Mouse (Mus musculus): ENCODE data around the gene F8. TPM values are rescaled to one million over a fixed set of nuclear protein-coding genes. Genes with fewer than 3 reads are reported as not detected.

The F8 gene
- total and polyA plus RNA-seq, 2 experiments from 2014 or later = 0.31 to 1.7 TPM

DNA sequence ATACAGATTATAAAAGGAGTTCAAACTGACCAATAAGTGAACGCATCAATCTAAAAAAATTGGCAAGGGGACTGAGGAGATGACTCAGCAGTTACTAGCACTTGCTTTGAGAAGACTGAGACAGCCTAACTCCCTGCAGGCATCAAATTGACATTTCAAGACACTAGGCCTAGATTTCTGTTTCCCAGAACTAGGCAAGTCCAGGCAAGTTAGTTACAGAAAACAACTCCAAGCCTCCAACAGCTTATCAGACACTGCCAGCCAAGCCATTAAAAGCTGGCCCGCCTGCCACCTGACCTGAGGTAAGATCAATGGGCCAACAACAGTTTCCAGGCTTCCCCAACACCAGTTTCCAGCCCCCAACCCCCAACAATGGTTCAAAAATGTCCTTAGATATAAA is 244.7 kb downstream of the F8 start:
- Histone ChIP-seq H3K4me2 (ENCODE audit: low read depth, low read length) (no peak overlapping the region), H3K9ac (replicated peaks; ENCODE audit: low read depth, low read length) (no peak overlapping the region), H3K4me3 (ENCODE audit: low read depth, low read length) (no peak overlapping the region), H3K27me3 (ENCODE audit: control insufficient read depth, insufficient read depth, low read length) (no peaks in the 10 kb centered on the region), H3K9me3 (replicated peaks; ENCODE audit: control insufficient read depth, low read length) (no peaks in the 10 kb centered on the region), H3K4me1 (ENCODE audit: control insufficient read depth, insufficient read depth) (no peaks in the 10 kb centered on the region), H3K36me3 (replicated peaks; ENCODE audit: control insufficient read depth, insufficient read depth, low read length) (no peaks in the 10 kb centered on the region), H3K27ac (ENCODE audit: low read depth) (no peak overlapping the region)
- WGBS = 77% methylated on average over 2 of the region's 2 CpGs
- DNase-seq (ENCODE audit: low spot score) (no peak), ATAC-seq (ENCODE audit: insufficient read depth, low read depth) (no peak)
- TF ChIP-seq CTCF (IDR thresholded peaks at IDR 0.05; ENCODE audit: low read depth) = no peak

DNA sequence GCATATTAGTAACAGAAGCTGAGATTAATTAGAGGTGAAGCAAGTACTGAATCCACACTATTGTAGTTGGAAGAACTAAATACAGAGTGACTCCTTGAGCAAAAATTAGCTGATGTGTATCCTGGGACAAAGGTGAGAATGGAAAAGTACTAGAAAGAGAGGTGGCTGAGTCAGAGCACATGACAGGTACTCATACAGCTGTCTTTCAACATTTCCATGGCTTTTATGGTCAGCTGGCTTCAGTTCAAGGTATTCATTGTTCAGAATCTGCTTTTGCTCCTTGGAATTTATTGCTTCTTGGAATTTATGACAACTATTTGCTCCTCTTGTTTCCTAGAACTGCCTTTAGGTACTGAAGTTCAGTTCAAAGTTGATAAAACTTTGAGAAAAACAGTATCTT is 245.5 kb downstream of the F8 start:
- no peak overlapping the region for H3K27ac ChIP-seq (ENCODE audit: low read depth)
- no peaks in the 10 kb centered on the region for H3K36me3 ChIP-seq (replicated peaks; ENCODE audit: control insufficient read depth, insufficient read depth, low read length)
- no peaks in the 10 kb centered on the region for H3K9me3 ChIP-seq (replicated peaks; ENCODE audit: control insufficient read depth, low read length)
- no peaks in the 10 kb centered on the region for H3K27me3 ChIP-seq (ENCODE audit: control insufficient read depth, insufficient read depth, low read length)
- no peaks in the 10 kb centered on the region for H3K4me1 ChIP-seq (ENCODE audit: control insufficient read depth, insufficient read depth)
- H3K4me3 ChIP-seq (ENCODE audit: low read depth, low read length) = no peak overlapping the region
- no peak for TF ChIP-seq CTCF (IDR thresholded peaks at IDR 0.05; ENCODE audit: low read depth)
- no peak for TF ChIP-seq EP300 (IDR thresholded peaks at IDR 0.05; ENCODE audit: low read depth)
- DNase-seq (ENCODE audit: low spot score) (no peak), ATAC-seq (ENCODE audit: insufficient read depth, low read depth) (no peak)
- H3K9ac ChIP-seq (replicated peaks; ENCODE audit: low read depth, low read length) = no peak overlapping the region
- H3K4me2 ChIP-seq (ENCODE audit: low read depth, low read length) = no peak overlapping the region

DNA sequence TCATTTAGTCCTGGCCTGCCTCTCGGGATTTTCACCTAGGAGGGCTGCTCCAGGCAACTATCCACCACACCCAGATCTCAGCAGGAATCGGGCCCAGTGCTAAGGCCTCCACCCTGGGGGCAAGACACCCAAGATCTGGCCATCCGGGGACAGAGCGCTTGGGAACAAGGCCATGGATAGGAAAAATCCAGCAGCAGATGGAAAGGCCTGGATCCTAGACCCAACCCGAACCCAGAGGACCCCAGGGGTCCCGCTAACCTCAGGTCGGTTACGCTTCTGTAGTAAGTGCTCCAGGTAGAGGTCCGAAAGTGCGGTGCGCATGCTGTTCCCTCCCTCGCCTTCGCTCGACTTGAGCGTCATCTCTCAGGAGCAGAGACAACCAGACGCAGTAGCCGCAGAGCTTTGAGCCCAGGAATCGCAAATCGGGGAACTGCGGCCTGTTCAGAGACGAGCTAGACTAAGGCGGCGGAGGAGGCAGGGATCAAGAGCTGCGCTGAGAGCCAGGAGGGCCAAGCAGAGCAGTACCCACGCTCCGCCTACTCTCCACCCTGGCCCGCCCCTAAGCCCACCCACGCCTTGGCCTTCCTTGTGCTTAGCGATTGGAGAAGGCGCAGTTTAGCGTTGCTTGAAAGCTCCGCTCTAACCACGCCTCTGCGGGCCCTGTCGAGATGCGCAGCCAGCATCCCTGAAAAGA is 251.8 kb downstream of the F8 start, which contains the start of gene Mpp1:
Gene Mpp1, minus strand, starts transcription at position 550 of the 694 bp plus-strand sequence.
- Histone ChIP-seq H3K27ac (ENCODE audit: low read depth) (peak within 1 kb of the TSS; percentile 55), H3K4me3 (ENCODE audit: low read depth, low read length) (peak within 1 kb of the TSS; percentile 65), H3K9ac (replicated peaks; ENCODE audit: low read depth, low read length) (peak within 1 kb of the TSS; percentile 67), H3K36me3 (replicated peaks; ENCODE audit: control insufficient read depth, insufficient read depth, low read length) (0 out of 2 replicates have a peak, but pooled peaks cover under 1% of the 10 kb centered on the region), H3K4me1 (ENCODE audit: control insufficient read depth, insufficient read depth) (no peaks in the 10 kb centered on the region), H3K4me2 (ENCODE audit: low read depth, low read length) (peak within 1 kb of the TSS; percentile 68), H3K9me3 (replicated peaks; ENCODE audit: control insufficient read depth, low read length) (no peaks in the 10 kb centered on the region), H3K27me3 (ENCODE audit: control insufficient read depth, insufficient read depth, low read length) (no peaks in the 10 kb centered on the region)
- TF ChIP-seq EP300 (IDR thresholded peaks at IDR 0.05; ENCODE audit: low read depth) (no peak), CTCF (IDR thresholded peaks at IDR 0.05; ENCODE audit: low read depth) (no peak)
- peak; percentile 96 for ATAC-seq (ENCODE audit: insufficient read depth, low read depth)
- DNase-seq (ENCODE audit: low spot score) = peak; percentile 74
- 12% methylated on average over 34 of the region's 36 CpGs for WGBS

DNA sequence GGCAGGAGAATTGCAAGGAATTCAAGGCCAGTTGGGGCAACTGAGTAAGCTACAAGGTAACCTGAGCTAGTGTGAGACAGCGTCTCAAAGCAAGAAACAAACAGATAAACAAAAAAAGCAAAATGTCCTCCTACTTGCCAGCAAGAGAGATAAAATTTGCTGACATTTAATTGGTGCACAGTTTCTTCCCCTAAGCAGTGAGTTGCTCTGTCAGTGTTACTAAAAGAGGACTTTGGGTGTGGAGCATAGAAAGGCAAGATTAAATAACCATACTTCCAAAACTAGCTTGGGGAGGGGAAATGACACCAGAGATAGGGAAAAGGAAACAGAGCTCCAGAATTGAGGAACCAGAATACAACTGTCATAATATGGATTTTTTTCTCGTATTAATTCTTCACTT is 252.9 kb downstream of the F8 start:
- no peak overlapping the region for H3K9ac ChIP-seq (replicated peaks; ENCODE audit: low read depth, low read length)
- peak overlapping the region; percentile 4; the same call in 1 of the 2 replicates for H3K4me3 ChIP-seq (ENCODE audit: low read depth, low read length)
- no peak for TF ChIP-seq CTCF (IDR thresholded peaks at IDR 0.05; ENCODE audit: low read depth)
- no peak for TF ChIP-seq EP300 (IDR thresholded peaks at IDR 0.05; ENCODE audit: low read depth)
- DNase-seq (ENCODE audit: low spot score) (peak; percentile 7), ATAC-seq (ENCODE audit: insufficient read depth, low read depth) (no peak)
- no peak overlapping the region for H3K27ac ChIP-seq (ENCODE audit: low read depth)
- WGBS = 34% methylated on average over 2 of the region's 2 CpGs
- no peaks in the 10 kb centered on the region for H3K4me1 ChIP-seq (ENCODE audit: control insufficient read depth, insufficient read depth)
- no peaks in the 10 kb centered on the region for H3K9me3 ChIP-seq (replicated peaks; ENCODE audit: control insufficient read depth, low read length)
- H3K36me3 ChIP-seq (replicated peaks; ENCODE audit: control insufficient read depth, insufficient read depth, low read length) = 0 out of 2 replicates have a peak, but pooled peaks cover 10% of the 10 kb centered on the region
- H3K27me3 ChIP-seq (ENCODE audit: control insufficient read depth, insufficient read depth, low read length) = no peaks in the 10 kb centered on the region
- peak overlapping the region; percentile 38 for H3K4me2 ChIP-seq (ENCODE audit: low read depth, low read length)

DNA sequence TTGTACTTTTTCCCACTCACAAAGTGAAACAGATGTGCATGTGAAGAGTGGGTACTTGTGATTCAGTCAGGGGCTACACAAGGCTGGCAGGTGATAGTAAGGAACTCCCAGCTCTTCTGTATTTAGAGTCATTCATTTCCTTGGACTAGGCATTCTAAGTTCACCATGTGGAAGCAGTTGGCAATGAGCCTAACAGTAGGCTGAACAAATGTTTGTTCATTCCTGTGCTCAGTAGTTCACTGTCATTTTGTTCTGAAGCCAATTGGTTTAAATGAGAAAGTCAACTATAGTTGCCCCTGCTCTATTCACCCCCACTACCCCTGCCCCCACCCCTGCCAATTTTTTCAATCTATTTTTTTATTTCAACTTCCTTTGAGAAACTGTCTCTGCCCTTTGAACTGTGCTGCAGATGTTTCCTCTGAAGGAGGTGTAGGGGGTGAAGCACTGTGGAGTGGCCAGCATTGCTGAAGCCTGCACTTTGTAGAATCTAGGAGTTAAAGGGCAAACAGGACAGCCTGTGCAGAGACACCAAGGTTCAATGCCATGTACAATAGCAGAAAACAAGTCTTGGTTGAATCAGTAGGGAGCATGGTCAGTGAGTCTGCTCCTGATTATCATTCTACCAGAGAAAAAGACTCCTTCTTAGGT is 254.0 kb downstream of the F8 start:
- DNase-seq (ENCODE audit: low spot score) (peak; percentile 6), ATAC-seq (ENCODE audit: insufficient read depth, low read depth) (no peak)
- Histone ChIP-seq H3K27ac (ENCODE audit: low read depth) (no peak overlapping the region), H3K9me3 (replicated peaks; ENCODE audit: control insufficient read depth, low read length) (no peaks in the 10 kb centered on the region), H3K27me3 (ENCODE audit: control insufficient read depth, insufficient read depth, low read length) (no peaks in the 10 kb centered on the region), H3K4me2 (ENCODE audit: low read depth, low read length) (no peak overlapping the region), H3K4me3 (ENCODE audit: low read depth, low read length) (no peak overlapping the region), H3K9ac (replicated peaks; ENCODE audit: low read depth, low read length) (no peak overlapping the region), H3K36me3 (replicated peaks; ENCODE audit: control insufficient read depth, insufficient read depth, low read length) (0 out of 2 replicates have a peak, but pooled peaks cover 10% of the 10 kb centered on the region), H3K4me1 (ENCODE audit: control insufficient read depth, insufficient read depth) (no peaks in the 10 kb centered on the region)
- TF ChIP-seq EP300 (IDR thresholded peaks at IDR 0.05; ENCODE audit: low read depth) (no peak), CTCF (IDR thresholded peaks at IDR 0.05; ENCODE audit: low read depth) (no peak)
